Mouse (Mus musculus) ES-E14 (cell line): ENCODE data around the gene Cldn19. TPM values are rescaled to one million over a fixed set of nuclear protein-coding genes. Genes with fewer than 3 reads are reported as not detected.

Experiments
- DNase-seq: peaks from one replicate; pipeline ENCODE4 v3.0.0-alpha.2; 2013; ENCODE audit warnings: low read depth, low spot score
- H3K27ac ChIP-seq: 2 replicates; pipeline ENCODE4 v1.5.1; 2012; ENCODE audit warnings: low read depth, mild to moderate bottlenecking, low read length, moderate library complexity, mixed read lengths; ENCODE audit not compliant: poor library complexity, insufficient read depth, severe bottlenecking
- H3K36me3 ChIP-seq: 2 replicates; pipeline ENCODE4 v1.6.1; 2012; ENCODE audit warnings: mild to moderate bottlenecking, low read length, moderate library complexity, mixed read lengths; ENCODE audit not compliant: control insufficient read depth, poor library complexity, insufficient read depth, severe bottlenecking
- H3K4me1 ChIP-seq, 2 experiments: fragments of 150-350 bp in 1 of 2; sonication (generic) in 1 of 2; 2 replicates each; pipeline ENCODE4 v1.6.1; 2012; ENCODE audit warnings: low read length in 2 of 2, mild to moderate bottlenecking in 1 of 2, mixed read lengths in 1 of 2; ENCODE audit not compliant: control insufficient read depth in 2 of 2, insufficient read depth in 2 of 2, poor library complexity in 1 of 2
- H3K4me3 ChIP-seq, 2 experiments: fragments of 150-350 bp in 1 of 2; sonication (generic) in 1 of 2; 2 replicates each; pipeline ENCODE4 v1.5.1; 2012; ENCODE audit warnings: low read length in 2 of 2, low read depth in 1 of 2, mild to moderate bottlenecking in 1 of 2, mixed read lengths in 1 of 2; ENCODE audit not compliant: insufficient read depth in 1 of 2, poor library complexity in 1 of 2, severe bottlenecking in 1 of 2
- H3K9ac ChIP-seq: 2 replicates; pipeline ENCODE4 v1.6.1; 2012; ENCODE audit warnings: low read depth, mild to moderate bottlenecking, low read length, mixed read lengths; ENCODE audit not compliant: poor library complexity, insufficient read depth, severe bottlenecking
- H3K9me3 ChIP-seq: fragments of 150-350 bp; sonication (generic); 2 replicates; pipeline ENCODE4 v1.6.1; 2012; ENCODE audit warnings: low read depth, mild to moderate bottlenecking, low read length; ENCODE audit not compliant: control insufficient read depth, insufficient read depth
- CHD2 ChIP-seq: IDR thresholded peaks from 2 replicates; pipeline ENCODE4 v1.6.1; 2014; ENCODE audit warnings: mild to moderate bottlenecking, low read depth, low read length, inconsistent platforms
- HCFC1 ChIP-seq: IDR thresholded peaks from 2 replicates; pipeline ENCODE4 v1.6.1; 2012; ENCODE audit warnings: low read length, inconsistent platforms, borderline replicate concordance; ENCODE audit not compliant: insufficient read depth
- MAFK ChIP-seq: IDR thresholded peaks from 2 replicates; pipeline ENCODE4 v1.6.1; 2014; ENCODE audit warnings: mild to moderate bottlenecking, low read depth, low read length, inconsistent platforms; ENCODE audit not compliant: insufficient read depth
- ZC3H11A ChIP-seq: IDR thresholded peaks from 2 replicates; pipeline ENCODE4 v1.6.1; 2012; ENCODE audit warnings: low read depth, mild to moderate bottlenecking, inconsistent platforms, low read length, borderline replicate concordance
- ZNF384 ChIP-seq: IDR thresholded peaks from 2 replicates; pipeline ENCODE4 v1.6.1; 2012; ENCODE audit warnings: low read depth, low read length, inconsistent platforms
- in situ Hi-C, 2 experiments: fragments of 600-800 bp; cut with MboI; formaldehyde crosslinking; loops; one replicate each; pipeline ENCODE4 v1.15.1; 2025; ENCODE audit warnings: low sequenced_read_pairs in 2 of 2, inconsistent platforms in 1 of 2; ENCODE audit not compliant: unreplicated experiment in 2 of 2
- total RNA-seq: library from RNA; depleted of rRNA; stranded (reverse); fragments of 300-350 nt; gene quantifications from 2 replicates; pipeline ENCODE4 v1.2.3, GENCODE M21; 2012

Cldn19 gene
- total RNA-seq, 1 experiment: 0.18 TPM

DNA sequence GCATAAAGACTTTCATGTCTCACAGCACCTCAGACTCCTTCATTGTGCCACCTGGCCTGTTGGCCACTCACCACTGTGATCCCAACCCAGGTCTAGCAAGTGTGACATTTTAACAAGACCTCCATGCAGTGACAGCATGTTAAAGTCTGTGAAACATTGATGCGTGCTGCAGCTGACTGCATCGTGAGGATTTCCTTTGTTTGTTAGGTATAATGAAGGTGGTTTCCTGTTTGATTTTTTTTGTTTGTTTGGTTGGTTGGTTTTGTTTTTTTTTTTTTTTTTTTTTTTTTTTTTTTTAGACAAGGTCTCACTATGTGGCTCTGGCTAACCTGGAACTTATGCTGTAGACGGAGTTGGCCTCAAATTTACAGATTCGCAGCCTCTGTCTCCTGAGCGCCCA lies 7.3 kb downstream of the Cldn19 start:
- in situ Hi-C loops: no loop called here
- no peak for DNase-seq
- TF ChIP-seq HCFC1 (no peak), CHD2 (no peak), ZNF384 (peak; percentile 29; the same call in 1 of the 2 replicates), ZC3H11A (no peak), MAFK (no peak)
- no peak overlapping the region for H3K4me3 ChIP-seq
- no peaks in the 10 kb centered on the region for H3K36me3 ChIP-seq
- no peak overlapping the region for H3K9ac ChIP-seq
- H3K27ac ChIP-seq: no peak overlapping the region
- H3K9me3 ChIP-seq: no peaks in the 10 kb centered on the region
- peaks cover 0 to 14% of the 10 kb centered on the region in 2 experiments; a peak in 1 of 4 replicates for H3K4me1 ChIP-seq

DNA sequence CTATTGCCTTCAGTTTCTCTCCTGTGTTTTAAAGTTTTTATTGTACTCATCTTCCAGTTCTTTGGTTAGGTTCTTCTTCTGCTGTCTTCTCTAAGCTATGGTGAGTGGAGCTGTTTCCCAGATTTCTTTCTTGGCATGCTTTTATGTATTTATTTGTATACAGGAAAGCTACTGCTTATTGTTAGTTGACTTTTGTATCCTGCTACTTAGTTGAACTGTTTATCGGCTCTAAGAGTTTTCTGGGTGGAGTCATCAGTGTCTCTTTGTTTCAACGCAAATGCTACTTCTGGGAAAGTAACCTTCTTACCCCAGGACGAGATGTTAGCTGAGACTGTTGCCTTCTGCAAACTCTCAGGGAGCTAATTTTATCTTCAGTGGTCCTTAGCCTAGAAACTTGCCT lies 8.2 kb downstream of the Cldn19 start:
- Histone ChIP-seq H3K36me3 (no peaks in the 10 kb centered on the region), H3K4me1 (peaks cover 0 to 14% of the 10 kb centered on the region in 2 experiments; a peak in 1 of 4 replicates), H3K27ac (no peak overlapping the region), H3K9ac (no peak overlapping the region), H3K4me3 (no peak overlapping the region), H3K9me3 (no peaks in the 10 kb centered on the region)
- no peak for DNase-seq
- no peak for TF ChIP-seq ZC3H11A
- TF ChIP-seq CHD2: no peak
- TF ChIP-seq MAFK: no peak
- TF ChIP-seq ZNF384: no peak
- no peak for TF ChIP-seq HCFC1
- in situ Hi-C loops: no loop called here

DNA sequence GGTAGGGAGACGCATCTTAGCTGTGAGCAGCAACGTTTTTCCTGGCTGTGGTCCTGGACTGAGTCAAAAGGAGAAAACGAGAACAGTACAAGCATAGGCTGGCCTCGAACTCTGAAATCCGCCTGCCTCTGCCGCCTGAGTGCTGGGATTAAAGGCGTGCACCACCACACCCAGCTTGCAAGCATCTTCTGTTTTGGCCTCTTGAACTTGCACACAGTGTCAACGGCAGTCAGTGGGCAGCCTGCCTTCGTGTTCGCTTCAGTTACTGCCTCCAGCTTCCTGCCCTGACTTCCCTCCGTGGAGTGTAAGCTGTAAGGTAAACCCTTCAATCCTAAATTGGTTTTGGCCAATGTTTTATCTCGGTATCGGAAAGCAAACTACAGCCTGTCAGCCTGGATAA lies 11.4 kb downstream of the Cldn19 start:
- Histone ChIP-seq H3K9me3 (no peaks in the 10 kb centered on the region), H3K4me1 (peaks cover 0 to 2% of the 10 kb centered on the region in 2 experiments; a peak in 1 of 4 replicates), H3K27ac (no peak overlapping the region), H3K9ac (no peak overlapping the region), H3K4me3 (no peak overlapping the region), H3K36me3 (peaks cover 6% of the 10 kb centered on the region; the same call in 1 of the 2 replicates)
- DNase-seq: no peak
- TF ChIP-seq ZNF384 (no peak), ZC3H11A (no peak), CHD2 (no peak), HCFC1 (no peak), MAFK (no peak)
- in situ Hi-C loops: no loop called here

DNA sequence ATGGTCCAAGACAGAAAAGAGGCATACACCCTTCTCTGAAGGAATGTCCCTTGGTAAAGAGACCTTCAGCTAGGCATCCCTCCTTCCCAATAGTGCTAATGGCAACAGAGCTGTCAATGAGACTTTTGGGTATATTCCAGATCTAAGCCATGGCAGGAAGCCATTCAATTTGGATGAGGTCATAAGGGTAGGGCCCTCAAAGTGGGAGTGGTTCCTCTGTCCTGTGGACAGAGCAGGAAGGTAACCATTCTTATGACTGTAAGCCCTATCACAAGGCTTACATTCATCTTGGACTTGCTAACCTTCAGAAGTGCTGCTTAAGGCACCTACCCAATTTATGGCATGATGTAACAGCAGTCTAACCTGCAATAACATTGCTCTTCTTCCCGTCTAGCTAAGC lies 19.4 kb downstream of the Cldn19 start:
- no peak for DNase-seq
- Histone ChIP-seq H3K9ac (no peak overlapping the region), H3K4me3 (no peak overlapping the region), H3K27ac (no peak overlapping the region), H3K4me1 (no peaks in the 10 kb centered on the region), H3K9me3 (no peaks in the 10 kb centered on the region), H3K36me3 (peaks cover 35% of the 10 kb centered on the region)
- no peak for TF ChIP-seq HCFC1
- no peak for TF ChIP-seq ZNF384
- no peak for TF ChIP-seq ZC3H11A
- no peak for TF ChIP-seq MAFK
- TF ChIP-seq CHD2: no peak
- in situ Hi-C loops: no loop called here

DNA sequence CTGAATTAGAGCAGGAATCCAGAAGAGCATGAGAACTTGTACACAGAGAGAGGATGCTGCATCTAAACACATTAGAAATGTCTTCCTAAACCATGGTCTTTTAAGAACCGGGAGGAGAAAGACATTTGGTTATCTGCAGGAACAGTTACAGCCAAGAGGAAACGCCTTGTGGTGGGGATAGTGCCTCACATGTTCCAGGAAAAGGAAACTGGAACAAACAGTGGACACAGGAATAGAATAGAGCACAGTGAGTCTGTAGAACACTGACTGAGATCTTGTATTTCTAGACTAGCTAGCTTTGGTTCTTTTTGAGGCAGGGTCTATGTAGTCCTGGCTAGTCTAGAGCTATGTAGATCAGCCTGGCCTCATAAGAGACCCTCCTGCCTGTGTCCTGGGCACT lies 20.0 kb downstream of the Cldn19 start:
- H3K27ac ChIP-seq: no peak overlapping the region
- peaks cover 37% of the 10 kb centered on the region for H3K36me3 ChIP-seq
- no peaks in the 10 kb centered on the region for H3K4me1 ChIP-seq
- in situ Hi-C loops: no loop called here
- no peaks in the 10 kb centered on the region for H3K9me3 ChIP-seq
- H3K4me3 ChIP-seq: no peak overlapping the region
- DNase-seq: no peak
- no peak overlapping the region for H3K9ac ChIP-seq
- TF ChIP-seq ZNF384 (no peak), MAFK (no peak), CHD2 (peak; percentile 59; the same call in 1 of the 2 replicates)
